Mouse (Mus musculus): Measurements from ENCODE around the gene Fam126a.

Gene Fam126a

DNA sequence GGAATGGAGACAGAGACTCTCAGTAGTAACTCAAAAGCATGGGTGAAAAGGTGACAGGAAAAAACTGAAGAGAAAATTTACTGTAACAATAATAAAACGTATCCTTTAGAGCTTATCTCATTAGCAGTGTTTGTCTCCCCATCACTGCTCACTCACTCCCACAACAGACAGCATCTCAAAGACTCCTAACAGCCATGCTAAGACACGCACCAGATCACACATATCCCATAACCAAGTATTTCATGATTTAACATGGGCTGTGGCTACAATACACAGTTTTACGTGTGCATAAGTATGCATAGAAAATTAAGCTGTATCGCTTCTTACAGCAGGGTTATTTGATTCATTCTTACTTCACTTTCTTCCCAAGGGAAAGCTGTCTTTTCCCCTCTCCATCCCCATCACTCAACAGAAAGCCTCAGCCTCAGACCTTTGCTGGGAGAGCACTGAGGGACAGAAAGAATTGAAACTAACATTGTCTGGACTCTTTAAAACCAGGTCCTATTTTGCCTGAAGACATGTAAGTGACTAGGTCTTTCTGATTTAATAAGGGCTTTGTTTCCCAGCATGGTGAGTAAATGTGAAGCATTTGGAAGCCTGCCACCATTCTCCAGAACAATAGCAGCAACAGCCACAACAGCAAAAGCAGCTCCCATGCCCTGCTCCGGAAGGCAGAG is 37.5 kb downstream of the Fam126a start:
- peak; percentile 16 for DNase-seq (ENCODE audit: low read depth, low spot score)

DNA sequence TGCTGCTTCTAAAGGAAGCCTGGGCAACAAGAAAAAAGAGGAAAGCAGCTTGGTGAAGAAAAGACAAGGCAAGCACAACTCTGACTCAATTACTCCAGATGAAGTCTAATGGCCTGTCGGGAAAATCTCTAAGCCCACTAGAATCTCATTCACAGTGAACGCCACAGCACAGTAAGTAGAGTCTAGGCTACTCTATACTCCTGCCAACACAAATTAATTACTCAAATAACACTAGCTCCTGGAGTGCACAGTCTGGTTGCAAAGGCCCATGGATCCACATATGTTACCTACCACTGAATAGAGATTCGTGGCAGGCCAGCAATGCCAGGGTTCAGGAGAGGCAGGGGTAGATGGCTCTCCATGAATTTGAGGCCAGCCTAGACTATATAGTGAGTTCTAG is 40.5 kb downstream of the Fam126a start:
- no peak for DNase-seq (ENCODE audit: low read depth, low spot score)

DNA sequence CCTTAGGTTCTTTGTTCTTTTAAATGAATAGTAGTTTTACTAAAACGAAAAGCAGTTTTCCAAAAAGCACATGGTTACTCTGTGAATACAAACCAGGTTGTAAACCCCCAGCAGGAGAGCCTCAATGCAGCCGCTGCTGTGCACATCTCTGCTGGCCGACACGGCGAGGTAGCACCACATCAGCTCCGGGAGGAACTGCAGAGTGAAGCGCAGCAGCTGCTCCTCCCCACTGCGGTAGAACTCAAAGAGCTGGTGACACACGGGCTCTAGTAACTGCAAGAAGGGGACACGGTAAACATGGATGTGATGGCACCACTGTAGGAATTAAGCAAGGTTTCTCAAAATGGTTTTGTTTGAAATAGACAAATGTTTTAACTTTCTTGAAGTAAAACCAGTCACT is 42.7 kb downstream of the Fam126a start:
- DNase-seq (ENCODE audit: low read depth, low spot score), result no peak

DNA sequence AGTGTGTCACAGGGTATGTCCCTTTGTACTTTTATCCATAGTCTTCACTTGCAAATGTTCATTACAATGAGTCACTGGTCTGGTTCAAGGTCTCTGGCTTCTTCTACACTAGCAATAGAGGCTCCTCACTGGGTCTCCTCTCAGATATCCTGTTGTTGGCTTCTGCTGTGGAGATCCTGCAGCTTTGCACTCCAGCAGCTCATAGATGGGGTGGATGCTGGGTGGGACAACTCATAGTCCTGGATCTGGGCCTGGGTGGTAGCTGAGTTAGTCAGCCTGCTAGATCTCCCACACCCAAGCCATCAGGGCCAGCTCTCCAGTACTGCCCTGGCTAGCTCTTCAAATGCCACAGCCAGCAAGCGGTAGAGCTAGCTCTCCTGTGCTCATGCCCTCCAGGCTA is 48.4 kb downstream of the Fam126a start:
- DNase-seq (ENCODE audit: low read depth, low spot score), result no peak

DNA sequence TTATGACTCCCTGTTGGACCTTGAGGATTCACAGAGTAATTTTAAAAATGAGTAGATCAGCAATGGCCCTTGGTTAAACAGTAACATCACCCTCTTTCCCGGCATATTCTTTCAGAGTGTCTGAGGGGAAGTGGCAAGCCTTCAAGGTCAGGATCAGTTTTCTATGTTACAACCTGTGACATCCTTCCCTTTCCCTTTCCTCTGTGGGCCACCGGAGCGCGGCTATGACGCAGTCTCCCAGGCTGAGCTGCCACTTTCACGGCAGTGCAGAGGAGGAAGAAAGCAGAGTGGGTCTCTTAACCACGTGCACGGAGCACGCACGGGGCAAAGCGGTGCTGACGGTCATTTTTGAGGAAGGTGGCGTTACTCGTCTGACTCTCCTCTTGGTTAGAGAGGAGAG is 52.0 kb downstream of the Fam126a start:
- DNase-seq (ENCODE audit: low read depth, low spot score), result no peak

DNA sequence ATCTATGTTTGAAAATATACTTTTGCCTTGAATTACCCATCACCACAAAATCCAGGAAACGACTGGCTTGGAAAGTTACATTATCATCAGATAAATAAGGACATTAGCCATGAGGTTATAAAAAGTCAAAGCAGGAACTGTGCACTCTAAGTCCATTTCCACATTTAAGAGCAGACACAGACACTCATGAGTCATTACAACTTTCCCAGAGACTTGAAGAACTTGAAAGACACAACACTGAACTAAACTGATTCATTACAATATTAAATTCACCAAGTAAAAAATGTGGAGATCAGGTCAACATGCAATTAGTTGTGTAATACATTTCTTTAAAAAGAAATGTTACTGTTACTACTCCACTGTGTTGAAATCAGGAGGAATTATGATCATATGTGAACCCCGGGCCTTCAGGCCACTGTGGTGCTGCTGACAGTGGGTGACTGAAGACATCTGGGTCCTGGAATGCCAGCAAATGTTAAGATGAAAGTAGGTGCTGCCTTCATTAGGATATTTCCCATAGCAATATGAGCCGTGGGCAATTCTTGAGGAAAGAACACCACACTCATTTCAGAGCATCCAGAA is 55.4 kb downstream of the Fam126a start:
- DNase-seq (ENCODE audit: low read depth, low spot score), result no peak

DNA sequence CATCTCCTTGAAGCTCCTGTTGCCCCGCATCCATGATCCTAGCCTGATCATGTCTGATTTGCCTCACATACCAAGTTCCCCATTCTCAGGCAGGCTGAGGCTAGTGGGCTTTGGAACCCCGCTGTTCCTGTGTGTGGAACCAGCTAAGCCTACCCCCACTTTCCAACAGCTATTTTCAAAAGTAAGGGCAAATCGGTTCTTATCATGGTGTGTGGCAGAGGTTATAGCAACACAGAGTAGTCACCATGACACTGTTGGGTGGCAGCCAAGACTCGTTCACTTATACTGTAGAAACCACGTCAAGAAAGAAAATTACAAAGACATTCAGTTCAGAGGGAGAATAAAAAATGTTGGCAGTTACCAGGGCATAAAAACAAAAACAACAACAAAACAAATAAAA is 62.8 kb downstream of the Fam126a start:
- DNase-seq (ENCODE audit: low read depth, low spot score), result no peak

DNA sequence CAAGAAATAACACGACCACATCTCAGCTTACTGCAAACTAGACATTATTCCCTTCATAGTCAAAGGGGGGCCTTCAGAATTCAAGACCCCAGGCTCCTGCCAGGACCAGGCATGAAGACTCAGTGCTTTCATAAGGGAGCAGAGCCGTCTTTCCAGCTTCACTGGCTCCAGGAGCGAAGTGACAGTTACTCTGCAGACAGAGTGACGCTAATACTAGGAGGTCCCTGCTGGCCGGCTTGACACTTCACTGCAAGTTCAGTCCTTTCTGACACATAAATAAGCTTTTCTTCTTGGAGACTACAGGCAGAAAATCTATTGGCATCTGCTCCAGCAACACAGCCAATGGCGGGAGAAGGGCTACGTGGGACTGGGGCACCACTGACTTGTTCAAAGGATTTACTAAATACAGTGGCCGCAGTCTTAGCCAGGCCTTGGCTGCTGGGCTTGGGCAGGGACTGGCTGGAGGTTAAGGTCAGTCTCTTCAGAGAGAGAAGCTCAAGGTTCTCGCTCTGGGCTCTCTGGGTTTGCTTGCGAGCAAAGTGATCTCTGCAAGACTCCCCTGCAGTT is 65.8 kb downstream of the Fam126a start:
- no peak for DNase-seq (ENCODE audit: low read depth, low spot score)

DNA sequence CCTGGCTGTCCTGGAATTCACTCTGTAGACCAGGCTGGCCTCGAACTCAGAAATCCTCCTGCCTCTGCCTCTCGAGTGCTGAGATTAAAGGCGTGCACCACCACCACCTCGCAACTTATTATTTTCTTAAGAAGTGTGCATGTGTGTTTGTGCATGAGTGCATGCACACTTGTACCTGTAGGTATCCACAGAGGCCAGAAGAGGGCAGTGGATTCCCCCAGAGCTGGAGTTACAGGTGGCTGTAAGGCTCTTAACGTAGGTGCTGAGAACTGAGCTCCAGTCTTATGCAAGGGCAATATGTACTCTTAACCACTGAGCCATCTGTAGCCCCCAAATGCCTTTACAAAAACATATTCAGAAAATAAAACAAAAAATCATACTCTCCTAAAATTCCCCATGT is 77.4 kb downstream of the Fam126a start:
- no peak for DNase-seq (ENCODE audit: low read depth, low spot score)

DNA sequence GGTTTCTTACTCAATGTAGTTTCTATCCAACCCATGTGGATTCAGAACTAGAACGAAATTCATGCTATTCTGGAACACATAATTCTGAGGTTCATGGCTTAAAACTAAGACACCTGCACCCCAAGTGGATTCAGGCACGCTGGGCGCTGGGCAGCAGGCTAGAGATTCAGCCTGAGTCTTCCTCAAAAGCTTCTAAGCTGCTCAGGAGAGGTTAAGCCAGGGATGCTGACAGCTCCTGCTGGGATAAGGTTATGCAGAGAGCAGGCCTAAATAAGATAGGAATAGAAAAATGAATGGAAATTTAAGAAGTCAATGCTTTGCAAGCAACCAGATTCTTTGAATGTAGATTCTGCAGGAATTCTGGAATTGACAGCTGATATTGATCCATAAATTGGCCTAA is 82.4 kb downstream of the Fam126a start:
- DNase-seq (ENCODE audit: low read depth, low spot score), result no peak

DNA sequence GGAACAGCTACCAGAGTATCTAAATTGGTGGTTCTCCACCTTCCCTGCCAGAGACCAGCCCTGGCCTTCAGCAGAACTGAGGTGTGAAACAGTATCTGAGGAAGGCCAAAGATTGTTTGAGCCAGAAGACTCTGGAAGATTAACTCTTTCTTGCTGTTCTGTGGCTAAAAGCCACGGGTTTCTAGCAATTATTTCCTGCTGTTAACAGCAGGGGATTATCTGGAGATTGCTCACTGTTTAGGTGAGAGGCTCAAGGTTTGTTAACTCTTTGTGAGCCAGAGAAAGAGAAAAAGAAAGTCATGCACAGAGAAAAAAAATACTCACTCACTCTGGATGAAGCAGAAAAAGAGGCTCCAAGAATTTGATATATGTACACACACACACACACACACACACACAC is 85.4 kb downstream of the Fam126a start:
- DNase-seq (ENCODE audit: low read depth, low spot score), result no peak

DNA sequence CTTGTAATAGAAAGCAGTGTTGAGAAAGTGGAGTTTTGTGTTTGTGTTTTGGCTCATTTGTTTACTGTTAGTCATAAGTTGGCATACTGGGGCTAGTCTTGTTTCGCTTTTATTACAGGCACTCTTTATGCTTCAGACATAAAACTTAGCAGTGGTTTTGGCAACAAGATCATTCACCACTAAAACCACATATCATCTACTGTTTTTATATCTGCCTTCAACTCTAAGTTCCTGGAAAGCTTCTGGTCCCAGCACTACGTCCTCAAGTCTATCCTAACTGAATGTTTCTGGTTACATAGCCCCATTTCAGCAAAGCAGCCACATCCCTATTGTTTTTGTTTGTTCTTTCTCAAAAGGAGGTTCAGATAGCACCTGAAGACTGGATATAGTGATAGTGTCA is 87.0 kb downstream of the Fam126a start:
- no peak for DNase-seq (ENCODE audit: low read depth, low spot score)

DNA sequence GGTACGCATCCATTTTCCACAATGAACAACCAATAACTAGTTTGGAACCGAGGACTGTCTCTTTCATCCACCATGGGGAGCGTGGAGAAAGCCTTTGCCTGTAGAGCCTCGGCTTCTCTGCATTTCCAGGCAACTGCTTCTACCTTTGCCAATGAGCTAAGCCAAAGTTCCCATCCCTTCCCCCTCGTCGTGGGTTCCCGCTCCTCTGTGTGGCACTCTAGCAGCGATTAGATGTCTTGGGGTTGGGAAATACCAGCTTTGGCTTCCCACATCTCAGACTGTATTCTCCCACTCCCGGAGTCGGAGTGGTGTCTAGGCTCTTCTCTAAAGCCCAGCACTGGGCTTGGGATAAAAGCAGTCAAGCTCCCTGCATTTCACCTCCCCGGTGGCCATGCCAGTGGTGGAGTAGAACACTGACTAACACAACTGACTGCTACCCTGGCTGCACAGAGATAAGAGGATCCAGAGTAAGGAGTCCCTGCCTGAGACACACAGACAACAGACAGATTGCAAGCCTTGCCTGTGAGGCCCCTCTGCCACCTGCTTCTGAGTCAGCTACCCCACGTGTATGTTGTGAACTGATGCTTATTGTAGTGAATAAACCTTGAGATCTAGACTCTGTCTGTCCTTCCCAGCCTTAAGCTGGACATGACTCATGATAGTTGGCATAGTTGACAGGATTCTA is 106.9 kb downstream of the Fam126a start:
- DNase-seq (ENCODE audit: low read depth, low spot score), result no peak

DNA sequence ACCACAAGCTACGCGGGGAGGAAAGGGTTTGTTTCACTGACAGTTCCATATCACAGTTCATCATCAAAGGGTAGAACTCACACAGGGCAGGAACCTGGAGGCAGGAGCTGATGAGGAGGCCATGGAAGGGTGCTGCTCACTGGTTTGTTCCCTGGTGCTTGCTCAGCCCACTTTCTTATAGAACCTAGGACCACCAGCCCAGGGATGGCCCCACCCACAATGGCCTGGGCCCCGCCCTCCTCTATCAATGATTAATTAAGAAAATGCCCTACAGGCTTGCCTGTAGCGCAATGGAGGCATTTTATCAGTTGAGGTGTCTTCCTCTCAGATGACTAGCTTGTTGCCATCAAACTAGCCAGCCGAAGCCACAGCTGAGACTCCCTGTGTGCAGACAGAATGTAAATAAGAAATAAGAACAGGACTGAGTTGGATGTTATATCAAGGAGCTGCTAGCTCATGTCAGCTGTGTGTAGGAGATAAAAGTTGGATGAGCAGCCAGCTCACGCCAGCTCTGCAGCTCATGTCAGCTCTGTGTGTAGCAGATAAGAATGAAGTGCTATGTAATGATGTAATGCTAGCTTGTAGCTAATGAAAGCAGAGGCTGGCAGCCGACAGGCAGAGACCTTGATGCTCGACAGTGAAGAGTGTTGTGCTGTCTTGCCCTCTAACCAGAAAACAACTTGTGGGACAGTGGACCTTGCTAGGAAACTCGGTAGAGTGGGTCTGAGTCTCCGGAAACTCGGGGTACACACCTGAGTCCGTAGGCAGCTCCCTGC is 107.8 kb downstream of the Fam126a start:
- no peak for DNase-seq (ENCODE audit: low read depth, low spot score)

DNA sequence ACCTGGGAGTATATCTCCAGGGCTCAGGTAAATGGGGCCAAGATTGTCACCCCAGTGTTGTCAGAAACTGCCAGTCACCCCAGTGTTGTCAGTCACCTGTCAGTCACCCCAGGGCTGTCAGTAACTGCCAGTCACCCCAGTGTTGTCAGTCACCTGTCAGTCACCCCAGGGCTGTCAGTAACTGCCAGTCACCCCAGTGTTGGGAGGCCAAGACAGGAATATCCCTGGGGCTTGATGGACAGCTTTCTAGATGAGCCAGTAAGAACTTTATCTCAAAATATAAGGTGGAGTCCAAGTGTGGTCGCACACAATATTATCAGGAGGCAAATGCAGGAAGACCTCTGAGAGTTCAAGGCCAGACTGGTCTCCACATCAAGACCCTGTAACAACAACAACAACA is 109.2 kb downstream of the Fam126a start:
- DNase-seq (ENCODE audit: low read depth, low spot score), result no peak

DNA sequence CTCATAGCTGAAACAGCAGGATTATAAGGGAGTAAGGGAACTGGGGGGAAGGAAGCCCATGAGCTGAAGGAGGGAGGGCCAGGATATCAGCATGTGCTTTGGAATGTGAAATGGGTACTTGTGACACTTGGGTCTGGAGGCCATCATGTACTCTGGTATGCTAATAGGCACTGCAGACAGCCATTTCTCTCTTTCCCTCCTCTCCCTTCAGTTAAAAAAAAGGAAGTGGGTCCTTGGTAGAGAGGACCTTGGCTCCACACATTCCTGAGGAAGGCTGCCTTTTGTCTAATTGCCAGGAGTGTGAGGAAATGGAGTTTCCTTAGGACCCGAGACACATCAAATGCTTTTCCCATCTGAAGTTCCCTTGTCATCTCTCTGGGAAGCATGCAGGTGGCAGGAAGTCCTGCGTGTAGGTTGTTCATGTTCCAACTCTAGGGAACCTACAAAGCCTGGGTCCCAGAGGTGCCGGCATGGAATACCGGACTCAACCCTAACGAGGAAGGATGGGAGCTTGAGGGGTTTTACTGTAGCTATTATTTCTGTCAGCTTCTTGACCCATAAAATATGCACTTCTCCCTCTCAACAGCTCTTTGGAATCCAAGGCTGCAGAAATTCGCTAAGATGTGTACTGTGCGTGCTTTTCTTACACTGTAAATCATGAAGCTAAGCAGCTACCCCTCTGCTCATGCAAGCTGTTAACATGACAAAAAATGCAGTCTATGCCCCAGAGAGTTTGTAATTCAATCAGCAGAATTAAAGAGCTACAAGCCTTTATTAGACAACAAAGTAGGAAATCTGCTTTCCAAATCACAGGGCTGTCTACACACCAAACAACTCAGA is 110.4 kb downstream of the Fam126a start:
- DNase-seq (ENCODE audit: low read depth, low spot score), result no peak

DNA sequence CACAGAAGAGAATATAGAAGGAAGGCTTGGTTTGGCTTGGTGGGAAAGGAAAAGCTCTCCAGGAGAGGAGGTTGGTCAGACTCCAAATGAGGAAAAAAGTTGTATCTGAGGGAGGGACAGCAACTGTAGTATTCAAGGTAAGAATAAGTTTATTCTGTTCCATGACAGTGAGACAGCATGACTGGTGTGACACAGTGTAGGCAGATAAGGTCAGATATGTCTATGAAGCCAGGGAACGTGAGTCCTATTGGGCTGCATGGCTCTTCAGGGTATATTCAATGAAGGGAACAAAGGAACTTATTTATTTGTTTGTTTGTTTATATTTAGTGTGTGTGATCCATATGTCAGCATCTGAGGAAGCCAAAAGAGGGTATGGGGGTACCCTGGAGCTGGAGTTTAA is 113.2 kb downstream of the Fam126a start:
- DNase-seq (ENCODE audit: low read depth, low spot score), result no peak

DNA sequence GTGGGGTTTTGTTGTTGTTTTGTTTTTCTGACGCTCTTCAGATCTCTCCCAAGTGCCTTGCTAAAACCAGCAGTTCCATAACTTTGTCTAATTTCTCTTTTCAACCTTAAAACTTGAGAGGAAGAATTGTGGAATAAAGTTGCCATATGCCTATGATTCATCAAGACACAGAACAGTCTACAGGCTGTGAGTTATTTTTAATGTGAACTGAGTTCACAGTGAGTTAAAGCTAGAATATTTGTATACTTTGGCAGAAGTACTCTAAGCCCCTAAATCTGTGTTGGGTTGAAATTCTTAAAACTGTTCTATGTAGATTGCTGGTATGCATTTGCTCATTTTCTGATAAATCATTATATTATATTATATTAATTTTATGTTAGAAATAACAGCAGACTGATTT is 118.9 kb downstream of the Fam126a start:
- DNase-seq (ENCODE audit: low read depth, low spot score), result no peak

DNA sequence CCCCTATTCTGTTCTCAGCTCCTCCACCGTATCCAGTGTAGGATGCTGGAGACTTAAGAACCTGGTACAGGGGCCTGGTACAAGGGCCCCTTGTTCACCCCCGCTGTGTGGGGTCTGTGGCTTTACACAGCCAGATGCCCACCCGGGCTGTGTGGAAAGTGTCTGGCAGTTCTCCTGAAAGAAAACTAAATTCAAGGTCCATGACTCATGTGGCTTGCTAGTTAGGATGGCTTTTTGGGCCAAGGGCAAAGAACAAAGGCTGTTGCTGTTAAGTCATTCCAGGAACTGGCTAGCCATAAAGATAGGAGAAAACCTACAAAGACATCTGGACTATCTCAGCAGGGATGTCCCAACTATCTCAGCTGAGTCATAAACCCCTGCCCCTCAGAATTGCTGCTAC is 121.2 kb downstream of the Fam126a start:
- DNase-seq (ENCODE audit: low read depth, low spot score), result no peak

DNA sequence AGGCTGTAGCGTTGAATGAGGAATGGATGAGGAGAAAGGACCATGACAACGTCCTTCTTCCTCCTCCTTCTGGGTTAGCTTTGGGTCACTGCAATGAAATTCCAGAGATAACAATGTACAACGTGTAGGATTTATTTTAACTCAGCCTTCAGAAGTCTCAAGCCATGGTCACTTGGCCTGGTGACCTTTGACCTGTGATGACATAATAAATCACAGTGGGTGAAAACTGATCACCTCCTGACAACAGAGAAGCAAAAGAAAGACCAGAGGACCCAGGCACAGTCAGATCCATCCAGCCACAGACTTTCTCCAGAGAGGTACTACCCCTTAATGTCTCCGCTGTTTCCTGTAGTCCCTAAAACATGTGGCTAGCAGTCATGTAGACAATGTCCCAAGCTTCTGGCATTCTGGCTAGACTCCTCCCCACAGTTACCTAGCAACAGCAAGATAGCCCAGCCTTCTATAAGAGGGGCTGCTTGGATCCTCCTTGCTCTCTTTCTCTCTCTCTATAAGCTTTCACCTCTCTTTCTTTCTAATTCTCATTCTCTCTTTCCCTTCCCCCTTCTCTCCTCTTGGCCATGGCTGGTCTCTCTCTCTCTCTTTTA is 121.9 kb downstream of the Fam126a start:
- DNase-seq (ENCODE audit: low read depth, low spot score), result no peak

DNA sequence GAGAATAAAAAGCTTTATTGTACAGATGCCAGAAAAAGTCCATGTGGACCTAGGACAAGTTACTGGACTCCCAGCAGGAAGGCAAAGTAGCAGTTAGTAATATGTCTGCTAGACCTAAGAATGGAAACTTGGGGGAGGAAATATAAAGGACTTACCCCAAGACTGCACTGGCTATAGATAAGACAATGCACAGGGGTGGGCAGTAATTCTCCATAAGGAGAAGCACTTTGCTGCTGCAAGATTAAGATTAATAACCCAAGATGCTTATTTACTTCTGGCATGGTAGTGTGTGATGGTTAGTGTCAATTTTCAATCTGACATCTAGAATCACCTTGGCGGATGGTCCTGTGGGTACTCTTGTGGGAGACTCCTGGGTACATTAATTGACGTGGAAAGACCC is 128.3 kb downstream of the Fam126a start:
- no peak for DNase-seq (ENCODE audit: low read depth, low spot score)

All from retina, postnatal 7 days (tissue).